Mouse (Mus musculus) testis, adult 2 months (tissue): Measurements from ENCODE around the gene Npff. TPM values are rescaled to one million over a fixed set of nuclear protein-coding genes. Genes with fewer than 3 reads are reported as not detected.
A peak's percentile ranks its signal among the peaks of the same experiment; 100 is the strongest.

ENCODE experiments used
- H3K27ac ChIP-seq: fragments of 200-500 bp; 2 replicates; pipeline ENCODE4 v1.5.1; 2012; ENCODE audit warnings: low read depth, low read length; ENCODE audit not compliant: control insufficient read depth, insufficient read depth
- H3K27me3 ChIP-seq: fragments of 200-500 bp; 2 replicates; pipeline ENCODE4 v1.6.1; 2012; ENCODE audit warnings: mild to moderate bottlenecking, low read length, moderate library complexity; ENCODE audit not compliant: control insufficient read depth, insufficient read depth
- H3K36me3 ChIP-seq: fragments of 200-500 bp; 2 replicates; pipeline ENCODE4 v1.6.1; 2012; ENCODE audit warnings: mild to moderate bottlenecking, low read length; ENCODE audit not compliant: control insufficient read depth, insufficient read depth
- H3K4me1 ChIP-seq: fragments of 200-500 bp; 2 replicates; pipeline ENCODE4 v1.6.1; 2012; ENCODE audit warnings: low read length; ENCODE audit not compliant: control insufficient read depth, insufficient read depth
- H3K4me3 ChIP-seq: fragments of 200-500 bp; 2 replicates; pipeline ENCODE4 v1.5.1; 2012; ENCODE audit warnings: low read depth, mild to moderate bottlenecking, low read length, moderate library complexity, mixed read lengths; ENCODE audit not compliant: control insufficient read depth
- CTCF ChIP-seq: fragments of 200-500 bp; IDR thresholded peaks from 2 replicates; pipeline ENCODE4 v1.5.1; 2012; ENCODE audit warnings: low read depth, mild to moderate bottlenecking, inconsistent platforms, low read length, moderate library complexity; ENCODE audit not compliant: control insufficient read depth, insufficient read depth, insufficient replicate concordance
- POLR2A ChIP-seq: fragments of 200-500 bp; IDR thresholded peaks from 2 replicates; pipeline ENCODE4 v1.6.1; 2012; ENCODE audit warnings: low read depth, mild to moderate bottlenecking, inconsistent platforms, low read length, moderate library complexity; ENCODE audit not compliant: control insufficient read depth
- polyA plus RNA-seq: library from polyadenylated mRNA; depleted of rRNA; stranded (reverse); fragments of >200 nt; gene quantifications from 2 replicates; pipeline ENCODE4 v1.2.3, GENCODE M21; 2012

Npff gene
- polyA plus RNA-seq, 1 experiment = 0.67 TPM

DNA sequence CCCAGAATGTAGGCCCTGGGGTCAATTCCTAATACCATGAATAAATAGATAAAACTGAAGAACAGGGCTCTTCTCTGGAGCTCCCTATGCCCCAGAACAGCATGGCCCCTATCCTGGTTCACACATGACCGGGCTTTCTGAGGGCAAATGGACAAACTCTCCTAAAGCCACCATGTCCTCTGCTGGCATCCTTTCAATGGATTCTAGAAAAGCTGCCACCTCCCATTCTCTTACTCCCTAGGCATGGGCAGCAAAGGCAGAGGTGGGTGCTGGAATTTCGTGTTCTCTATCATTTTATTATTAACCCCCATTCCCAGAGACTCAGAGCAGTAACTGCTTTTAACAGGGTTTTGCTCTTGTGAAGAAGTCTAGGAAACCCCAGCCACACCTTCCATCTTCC is 9.5 kb downstream of the Npff start:
- Histone ChIP-seq H3K27me3 (no peaks in the 10 kb centered on the region), H3K27ac (no peak overlapping the region), H3K4me3 (no peak overlapping the region), H3K36me3 (no peaks in the 10 kb centered on the region), H3K4me1 (peaks cover 27% of the 10 kb centered on the region)
- no peak for TF ChIP-seq POLR2A
- TF ChIP-seq CTCF = no peak

GRCm38 (mm10) chr15:102513004-102513403 is 11.7 kb downstream of the Npff start:
- H3K36me3 ChIP-seq = no peaks in the 10 kb centered on the region
- no peak overlapping the region for H3K4me3 ChIP-seq
- H3K4me1 ChIP-seq = peaks cover 27% of the 10 kb centered on the region
- no peak for TF ChIP-seq CTCF
- TF ChIP-seq POLR2A = no peak
- H3K27me3 ChIP-seq = no peaks in the 10 kb centered on the region
- H3K27ac ChIP-seq = no peak overlapping the region

DNA sequence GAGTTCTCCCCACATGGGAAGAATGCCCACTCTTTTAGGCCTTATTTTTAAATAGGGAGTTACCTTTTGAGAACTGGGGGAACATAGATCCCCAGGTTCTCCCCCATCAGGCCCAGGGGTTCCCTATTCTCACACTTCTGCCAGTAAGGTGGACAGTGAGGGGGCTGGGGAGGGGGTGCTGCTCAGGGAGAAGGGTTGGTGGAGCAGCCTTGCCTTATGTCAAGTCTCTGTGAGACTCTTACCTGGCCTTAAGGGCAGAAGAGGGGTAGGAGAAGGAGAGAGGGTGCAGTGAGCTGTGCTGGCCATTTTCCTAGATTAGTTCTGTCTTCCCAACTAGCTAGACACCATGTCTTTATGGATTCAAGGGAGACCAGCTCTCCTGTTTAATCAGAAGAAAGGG is 12.3 kb downstream of the Npff start:
- no peak overlapping the region for H3K27ac ChIP-seq
- peaks cover 27% of the 10 kb centered on the region for H3K4me1 ChIP-seq
- TF ChIP-seq POLR2A (no peak), CTCF (no peak)
- no peaks in the 10 kb centered on the region for H3K27me3 ChIP-seq
- H3K4me3 ChIP-seq = no peak overlapping the region
- no peaks in the 10 kb centered on the region for H3K36me3 ChIP-seq

- H3K27ac ChIP-seq = no peak overlapping the region
- no peaks in the 10 kb centered on the region for H3K36me3 ChIP-seq
- no peaks in the 10 kb centered on the region for H3K27me3 ChIP-seq
- peaks cover 25% of the 10 kb centered on the region for H3K4me1 ChIP-seq
- H3K4me3 ChIP-seq = peak overlapping the region; percentile 83
- TF ChIP-seq CTCF (no peak), POLR2A (no peak)
These were observed 12.7 kb downstream of the Npff start for GRCm38 (mm10) chr15:102512010-102512409.

GRCm38 (mm10) chr15:102511285-102511833 is 13.4 kb downstream of the Npff start:
- no peak for TF ChIP-seq CTCF
- H3K4me3 ChIP-seq = peak overlapping the region; percentile 83
- peaks cover 20% of the 10 kb centered on the region for H3K4me1 ChIP-seq
- H3K27me3 ChIP-seq = no peaks in the 10 kb centered on the region
- no peak overlapping the region for H3K27ac ChIP-seq
- no peaks in the 10 kb centered on the region for H3K36me3 ChIP-seq

DNA sequence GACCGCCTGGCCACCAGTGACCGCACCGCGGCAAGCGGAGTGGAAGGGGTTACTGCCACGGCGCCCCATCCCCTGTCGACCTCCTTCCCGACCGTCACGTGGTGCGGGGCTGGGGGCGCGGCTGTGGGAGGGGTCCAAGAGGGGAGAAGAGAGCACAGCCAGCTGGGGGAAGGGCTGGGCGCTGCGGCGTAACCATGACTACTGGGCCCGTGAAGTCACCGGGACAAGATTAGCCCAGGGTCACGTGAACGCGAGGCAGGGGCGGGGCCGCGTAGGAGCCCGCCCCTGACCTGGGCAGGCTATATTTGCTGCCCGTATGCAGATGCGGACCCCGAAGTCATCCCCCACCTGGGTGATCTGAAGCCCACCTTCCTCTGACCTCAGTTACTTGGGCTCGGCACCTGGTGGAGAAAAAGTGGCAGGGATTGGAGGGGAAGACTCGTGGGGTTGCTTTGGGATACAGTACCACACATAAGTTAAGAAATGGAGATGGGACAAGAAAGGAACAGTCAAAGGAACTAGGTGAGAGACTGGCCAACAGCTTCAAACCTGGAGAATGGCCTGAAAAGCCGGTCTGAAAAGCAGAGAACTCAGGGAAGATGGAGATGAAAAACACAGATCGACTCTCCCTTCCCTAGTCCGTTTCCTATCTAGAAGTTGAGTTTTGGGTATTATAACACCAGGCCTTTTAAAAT is 14.0 kb downstream of the Npff start:
- Histone ChIP-seq H3K27me3 (no peaks in the 10 kb centered on the region), H3K4me3 (peak overlapping the region; percentile 83), H3K4me1 (peaks cover 14% of the 10 kb centered on the region), H3K27ac (peak overlapping the region; percentile 39), H3K36me3 (no peaks in the 10 kb centered on the region)
- 0 out of 2 replicates have a peak, but pooled peaks have one; percentile 7 for TF ChIP-seq CTCF
- TF ChIP-seq POLR2A = peak; percentile 19; the same call in 1 of the 2 replicates

- H3K36me3 ChIP-seq = no peaks in the 10 kb centered on the region
- H3K4me3 ChIP-seq = peak overlapping the region; percentile 83
- TF ChIP-seq POLR2A (no peak), CTCF (no peak)
- peak overlapping the region; percentile 39 for H3K27ac ChIP-seq
- H3K27me3 ChIP-seq = no peaks in the 10 kb centered on the region
- peaks cover 13% of the 10 kb centered on the region for H3K4me1 ChIP-seq
These were observed 14.6 kb downstream of the Npff start for GRCm38 (mm10) chr15:102510110-102510509.
